Comparison of ENCODE assay signal across 8 mouse cellular contexts in genomic region chr10:77116537-77117455, GRCm38 (mm10). TPM values are rescaled to one million over a fixed set of nuclear protein-coding genes. Genes with fewer than 3 reads are reported as not detected.
A peak's percentile ranks its signal among the peaks of the same experiment; 100 is the strongest.
DNase-seq lines count a peak whose midpoint lies in the region; ATAC-seq and TF ChIP-seq lines count a peak whose summit lies in the region.

No protein-coding gene starts in this region.

- H3K4me3 ChIP-seq in hindbrain, embryonic 10.5 days: no peak overlapping the region
- no peak overlapping the region for H3K4me3 ChIP-seq in hindbrain, embryonic 11.5 days (ENCODE audit: low read depth, low read length)
- no peak overlapping the region for H3K4me3 ChIP-seq in embryonic facial prominence, embryonic 10.5 days
- H3K4me3 ChIP-seq in limb, embryonic 12.5 days (replicated peaks): no peak overlapping the region
- no peak overlapping the region for H3K4me3 ChIP-seq in midbrain, embryonic 16.5 days (ENCODE audit: low read depth, low read length)
- H3K4me3 ChIP-seq in thymus, adult 2 months (ENCODE audit: control insufficient read depth, insufficient read depth, low read length): no peak overlapping the region

- peak overlapping the region; percentile 36; the same call in 1 of the 2 replicates for H3K27ac ChIP-seq in hindbrain, embryonic 10.5 days
- H3K27ac ChIP-seq in hindbrain, embryonic 11.5 days (ENCODE audit: low read depth, low read length): no peak overlapping the region
- H3K27ac ChIP-seq in embryonic facial prominence, embryonic 10.5 days (replicated peaks): peak overlapping the region; percentile 59
- H3K27ac ChIP-seq in limb, embryonic 12.5 days: 0 out of 2 replicates have a peak overlapping the region, but pooled peaks have one; percentile 13
- H3K27ac ChIP-seq in midbrain, embryonic 16.5 days (ENCODE audit: low read length): 0 out of 2 replicates have a peak overlapping the region, but pooled peaks have one; percentile 10
- H3K27ac ChIP-seq in thymus, adult 2 months (ENCODE audit: control insufficient read depth, insufficient read depth, low read length): no peak overlapping the region

- H3K4me1 ChIP-seq in hindbrain, embryonic 10.5 days (replicated peaks): peaks cover 58% of the 10 kb centered on the region
- H3K4me1 ChIP-seq in hindbrain, embryonic 11.5 days (replicated peaks; ENCODE audit: control insufficient read depth, insufficient read depth, low read length): no peaks in the 10 kb centered on the region; the same call in none of the 2 replicates
- peaks cover 47% of the 10 kb centered on the region for H3K4me1 ChIP-seq in embryonic facial prominence, embryonic 10.5 days
- H3K4me1 ChIP-seq in limb, embryonic 12.5 days (replicated peaks): peaks cover 31% of the 10 kb centered on the region
- H3K4me1 ChIP-seq in midbrain, embryonic 16.5 days (ENCODE audit: control insufficient read depth, insufficient read depth, low read length): no peaks in the 10 kb centered on the region
- H3K4me1 ChIP-seq in thymus, adult 2 months (replicated peaks; ENCODE audit: control insufficient read depth, insufficient read depth, low read length): no peaks in the 10 kb centered on the region

- 39% methylated on average over 4 of the region's 4 CpGs for WGBS in hindbrain, embryonic 10.5 days
- 36% methylated on average over 4 of the region's 4 CpGs for WGBS in hindbrain, embryonic 11.5 days
- 58% methylated on average over 4 of the region's 4 CpGs for WGBS in embryonic facial prominence, embryonic 10.5 days
- 33% methylated on average over 4 of the region's 4 CpGs for WGBS in limb, embryonic 12.5 days
- WGBS in midbrain, embryonic 16.5 days: 24% methylated on average over 4 of the region's 4 CpGs
- WGBS in thymus, adult 2 months: 61% methylated on average over 4 of the region's 4 CpGs

- no peaks in the 10 kb centered on the region for H3K27me3 ChIP-seq in hindbrain, embryonic 10.5 days (ENCODE audit: insufficient read depth, poor library complexity, severe bottlenecking)
- no peaks in the 10 kb centered on the region for H3K27me3 ChIP-seq in hindbrain, embryonic 11.5 days (ENCODE audit: control insufficient read depth, insufficient read depth, low read length)
- H3K27me3 ChIP-seq in embryonic facial prominence, embryonic 10.5 days (replicated peaks; ENCODE audit: low read depth, poor library complexity, severe bottlenecking): no peaks in the 10 kb centered on the region
- no peaks in the 10 kb centered on the region for H3K27me3 ChIP-seq in limb, embryonic 12.5 days
- no peaks in the 10 kb centered on the region for H3K27me3 ChIP-seq in midbrain, embryonic 16.5 days (ENCODE audit: control insufficient read depth, insufficient read depth, low read depth, low read length)
- no peaks in the 10 kb centered on the region for H3K27me3 ChIP-seq in thymus, adult 2 months (ENCODE audit: control insufficient read depth, insufficient read depth, low read length)

- H3K9me3 ChIP-seq in hindbrain, embryonic 10.5 days: no peaks in the 10 kb centered on the region
- no peaks in the 10 kb centered on the region for H3K9me3 ChIP-seq in hindbrain, embryonic 11.5 days (ENCODE audit: control insufficient read depth, low read length)
- no peaks in the 10 kb centered on the region for H3K9me3 ChIP-seq in embryonic facial prominence, embryonic 10.5 days
- no peaks in the 10 kb centered on the region for H3K9me3 ChIP-seq in limb, embryonic 12.5 days
- no peaks in the 10 kb centered on the region for H3K9me3 ChIP-seq in midbrain, embryonic 16.5 days (replicated peaks; ENCODE audit: control insufficient read depth, low read length, poor library complexity, severe bottlenecking)

- no peak for TF ChIP-seq POLR2A in thymus, adult 2 months (IDR thresholded peaks at IDR 0.05; ENCODE audit: control insufficient read depth, extremely low read depth, insufficient read depth, low read length, poor library complexity)

- no peak for TF ChIP-seq CTCF in thymus, adult 2 months (IDR thresholded peaks at IDR 0.05; ENCODE audit: borderline replicate concordance, control insufficient read depth, extremely low read depth, insufficient read depth, low read length, poor library complexity)

- ATAC-seq in hindbrain, embryonic 11.5 days (ENCODE audit: low FRiP score): no peak
- ATAC-seq in limb, embryonic 12.5 days (ENCODE audit: insufficient number of reproducible peaks, insufficient read depth, low FRiP score, low TSS enrichment, low read depth): no peak; the same call in 1 of the 2 replicates
- 0 out of 2 replicates have a peak, but pooled peaks have one; percentile 17 for ATAC-seq in midbrain, embryonic 16.5 days
- ATAC-seq in granulocyte monocyte progenitor cell, adult 5-6 weeks (replicated peaks; ENCODE audit: poor library complexity, severe bottlenecking): no peak

- no peak for DNase-seq in hindbrain, embryonic 10.5 days (ENCODE audit: low spot score)
- DNase-seq in hindbrain, embryonic 11.5 days (ENCODE audit: low spot score): no peak
- DNase-seq in embryonic facial prominence, embryonic 10.5 days (ENCODE audit: low spot score): no peak
- DNase-seq in ovary, postnatal 14 days (ENCODE audit: low spot score): no peak
- no peak for DNase-seq in thymus, adult 2 months

- no peak overlapping the region for H3K9ac ChIP-seq in hindbrain, embryonic 11.5 days (ENCODE audit: low read depth, low read length)
- no peak overlapping the region; the same call in 1 of the 2 replicates for H3K9ac ChIP-seq in limb, embryonic 12.5 days (replicated peaks)
- H3K9ac ChIP-seq in midbrain, embryonic 16.5 days (ENCODE audit: low read depth, low read length): no peak overlapping the region

- peaks cover 25% of the 10 kb centered on the region for H3K36me3 ChIP-seq in hindbrain, embryonic 10.5 days
- peaks cover 2% of the 10 kb centered on the region; the same call in 1 of the 2 replicates for H3K36me3 ChIP-seq in hindbrain, embryonic 11.5 days (ENCODE audit: control insufficient read depth, insufficient read depth, low read length)
- H3K36me3 ChIP-seq in embryonic facial prominence, embryonic 10.5 days (replicated peaks): peaks cover 16% of the 10 kb centered on the region
- no peaks in the 10 kb centered on the region; the same call in 1 of the 2 replicates for H3K36me3 ChIP-seq in limb, embryonic 12.5 days
- H3K36me3 ChIP-seq in midbrain, embryonic 16.5 days (ENCODE audit: control insufficient read depth, insufficient read depth, low read length): no peaks in the 10 kb centered on the region
- no peaks in the 10 kb centered on the region for H3K36me3 ChIP-seq in thymus, adult 2 months (ENCODE audit: control insufficient read depth, insufficient read depth, low read length)

- H3K4me2 ChIP-seq in hindbrain, embryonic 11.5 days (replicated peaks; ENCODE audit: low read depth, low read length): no peak overlapping the region
- H3K4me2 ChIP-seq in limb, embryonic 12.5 days: no peak overlapping the region
- no peak overlapping the region for H3K4me2 ChIP-seq in midbrain, embryonic 16.5 days (ENCODE audit: low read length)

RNA-seq across cellular contexts. Expression of gene Col18a1, which starts 49.6 kb away (rescaled TPM):
- 147 and 167 TPM in 2 replicates for polyA plus RNA-seq in hindbrain, embryonic 10.5 days (2016; fragmentation: Nextera tagmentation; extraction: Ambion mirVana)
- polyA plus RNA-seq in hindbrain, embryonic 11.5 days (2014; fragmentation: Nextera tagmentation; extraction: Ambion mirVana): 40.4 and 48.3 TPM in 2 replicates
- 184 and 201 TPM in 2 replicates for polyA plus RNA-seq in embryonic facial prominence, embryonic 10.5 days (2016; fragmentation: Nextera tagmentation; extraction: Ambion mirVana)
- polyA plus RNA-seq in limb, embryonic 12.5 days (2016; fragmentation: Nextera tagmentation; extraction: Ambion mirVana): 104 and 105 TPM in 2 replicates
- polyA plus RNA-seq in midbrain, embryonic 16.5 days (2015; fragmentation: Nextera tagmentation; extraction: Ambion mirVana): 20.4 and 25.3 TPM in 2 replicates
- total RNA-seq in granulocyte monocyte progenitor cell, adult 5-6 weeks (2014; fragmentation: Nextera tagmentation): not detected in 2 replicates
- total RNA-seq in granulocyte monocyte progenitor cell, adult 5-6 weeks (2017): 0.05 TPM in 1 of 2 replicates, not detected in the other
- polyA plus RNA-seq in thymus, adult 2 months (2012; rRNA removed): 19.8 and 20.7 TPM in 2 replicates

Comparison
In these comparisons a context has a peak if more than half of its experiments do, and no peak if none do; other contexts are left out.
1. H3K27ac ChIP-seq: peak in hindbrain, embryonic 10.5 days (single experiment), embryonic facial prominence, embryonic 10.5 days (single experiment), limb, embryonic 12.5 days (single experiment) and midbrain, embryonic 16.5 days (single experiment); none in hindbrain, embryonic 11.5 days (single experiment) and thymus, adult 2 months (single experiment).